Mouse (Mus musculus) MEL (cell line): ENCODE results near the gene Fam178b. TPM values are rescaled to one million over a fixed set of nuclear protein-coding genes. Genes with fewer than 3 reads are reported as not detected.

Experiments
- DNase-seq: peaks from one replicate; pipeline ENCODE4 v3.0.0; 2011; ENCODE audit warnings: low read depth, low spot score
- H3K27ac ChIP-seq: 2 replicates; pipeline ENCODE4 v1.5.1; 2012; ENCODE audit warnings: low read depth, mild to moderate bottlenecking, control low read depth, low read length, moderate library complexity; ENCODE audit not compliant: control insufficient read depth
- H3K27me3 ChIP-seq, 2 experiments: fragments of 150-350 bp in 1 of 2; sonication (generic) in 1 of 2; 2 replicates each; pipeline ENCODE4 v1.6.1; 2012; ENCODE audit warnings: low read length in 2 of 2, mild to moderate bottlenecking in 2 of 2, improper control_type of control experiment in 1 of 2, moderate library complexity in 1 of 2; ENCODE audit not compliant: insufficient read depth in 2 of 2, control insufficient read depth in 1 of 2
- H3K36me3 ChIP-seq, 2 experiments: 2 replicates each; pipeline ENCODE4 v1.6.1; 2012 to 2014; ENCODE audit warnings: low read length in 2 of 2, improper control_type of control experiment in 1 of 2, inconsistent platforms in 1 of 2, mild to moderate bottlenecking in 1 of 2; ENCODE audit not compliant: insufficient read depth in 2 of 2, control insufficient read depth in 1 of 2
- H3K4me1 ChIP-seq, 2 experiments: fragments of 150-350 bp in 1 of 2; sonication (generic) in 1 of 2; 2 replicates each; pipeline ENCODE4 v1.6.1; 2012; ENCODE audit warnings: low read length in 2 of 2, improper control_type of control experiment in 1 of 2, mild to moderate bottlenecking in 1 of 2; ENCODE audit not compliant: insufficient read depth in 2 of 2, control insufficient read depth in 1 of 2
- H3K4me3 ChIP-seq, 2 experiments: fragments of 150-350 bp in 1 of 2; sonication (generic) in 1 of 2; 2 replicates each; pipeline ENCODE4 v1.5.1; 2012; ENCODE audit warnings: low read depth in 2 of 2, low read length in 2 of 2, mild to moderate bottlenecking in 2 of 2, moderate library complexity in 2 of 2, control low read depth in 1 of 2, improper control_type of control experiment in 1 of 2; ENCODE audit not compliant: control insufficient read depth in 1 of 2, insufficient read depth in 1 of 2
- H3K79me2 ChIP-seq: 2 replicates; pipeline ENCODE4 v1.6.1; 2012; ENCODE audit warnings: mild to moderate bottlenecking, low read length, moderate library complexity; ENCODE audit not compliant: control insufficient read depth, poor library complexity, insufficient read depth
- H3K9ac ChIP-seq: 2 replicates; pipeline ENCODE4 v1.6.1; 2012; ENCODE audit warnings: low read depth, mild to moderate bottlenecking, control low read depth, low read length, moderate library complexity; ENCODE audit not compliant: control insufficient read depth, poor library complexity, severe bottlenecking
- H3K9me3 ChIP-seq: fragments of 150-350 bp; sonication (generic); replicated peaks from 2 replicates; pipeline ENCODE4 v1.6.1; 2012; ENCODE audit warnings: mild to moderate bottlenecking, low read length, improper control_type of control experiment, moderate library complexity; ENCODE audit not compliant: insufficient read depth
- BHLHE40 ChIP-seq: IDR thresholded peaks from 2 replicates; pipeline ENCODE4 v1.6.1; 2012; ENCODE audit warnings: low read depth, mild to moderate bottlenecking, inconsistent platforms, low read length, improper control_type of control experiment, borderline replicate concordance
- CHD2 ChIP-seq: IDR thresholded peaks from 2 replicates; pipeline ENCODE4 v1.6.1; 2011; ENCODE audit warnings: low read length, improper control_type of control experiment
- CTCF ChIP-seq, 3 experiments: IDR thresholded peaks in 2 of 3; conservative IDR thresholded peaks in 1 of 3; 2 replicates each; pipeline ENCODE4 v1.5.1; 2011 to 2012; ENCODE audit warnings: low read length in 3 of 3, low read depth in 2 of 3, mild to moderate bottlenecking in 2 of 3, improper control_type of control experiment in 1 of 3, inconsistent platforms in 1 of 3, mixed read lengths in 1 of 3, moderate library complexity in 1 of 3; ENCODE audit not compliant: control insufficient read depth in 1 of 3, insufficient read depth in 1 of 3, poor library complexity in 1 of 3, severe bottlenecking in 1 of 3
- E2F4 ChIP-seq: IDR thresholded peaks from 2 replicates; pipeline ENCODE4 v1.6.1; 2011; ENCODE audit warnings: low read depth, low read length, improper control_type of control experiment, borderline replicate concordance
- EP300 ChIP-seq, 2 experiments: IDR thresholded peaks; 2 replicates each; pipeline ENCODE4 v1.6.1; 2011; ENCODE audit warnings: improper control_type of control experiment in 2 of 2, low read length in 2 of 2, low read depth in 1 of 2, mild to moderate bottlenecking in 1 of 2
- GABPA ChIP-seq: IDR thresholded peaks from 2 replicates; pipeline ENCODE4 v1.6.1; 2012; ENCODE audit warnings: low read depth, mild to moderate bottlenecking, inconsistent platforms, low read length, improper control_type of control experiment, moderate library complexity
- GATA1 ChIP-seq: IDR thresholded peaks from 2 replicates; pipeline ENCODE4 v1.6.1; 2011; ENCODE audit warnings: low read depth, low read length, improper control_type of control experiment
- HCFC1 ChIP-seq: IDR thresholded peaks from 2 replicates; pipeline ENCODE4 v1.6.1; 2012; ENCODE audit warnings: low read depth, mild to moderate bottlenecking, inconsistent platforms, low read length, improper control_type of control experiment, moderate library complexity
- MAFK ChIP-seq: IDR thresholded peaks from 2 replicates; pipeline ENCODE4 v1.6.1; 2011; ENCODE audit warnings: low read depth, mild to moderate bottlenecking, low read length, improper control_type of control experiment, borderline replicate concordance
- MAX ChIP-seq: IDR thresholded peaks from 2 replicates; pipeline ENCODE4 v1.6.1; 2011; ENCODE audit warnings: low read length, improper control_type of control experiment
- MAZ ChIP-seq: IDR thresholded peaks from 2 replicates; pipeline ENCODE4 v1.6.1; 2012; ENCODE audit warnings: low read depth, mild to moderate bottlenecking, inconsistent platforms, low read length, improper control_type of control experiment
- MEF2A ChIP-seq: IDR thresholded peaks from 2 replicates; pipeline ENCODE4 v1.6.1; 2014; ENCODE audit warnings: low read depth, mild to moderate bottlenecking, inconsistent platforms, low read length, improper control_type of control experiment; ENCODE audit not compliant: poor library complexity, insufficient replicate concordance, severe bottlenecking; ENCODE audit errors: extremely low read depth
- MXI1 ChIP-seq: IDR thresholded peaks from 2 replicates; pipeline ENCODE4 v1.6.1; 2011; ENCODE audit warnings: mild to moderate bottlenecking, low read depth, low read length, improper control_type of control experiment
- MYC ChIP-seq: IDR thresholded peaks from 2 replicates; pipeline ENCODE4 v1.6.1; 2011; ENCODE audit warnings: low read depth, mild to moderate bottlenecking, low read length, improper control_type of control experiment, moderate library complexity
- NELFE ChIP-seq: IDR thresholded peaks from 2 replicates; pipeline ENCODE4 v1.6.1; 2011; ENCODE audit warnings: low read depth, low read length, improper control_type of control experiment
- NRF1 ChIP-seq: IDR thresholded peaks from 2 replicates; pipeline ENCODE4 v1.6.1; 2014; ENCODE audit warnings: low read depth, mild to moderate bottlenecking, inconsistent platforms, low read length, improper control_type of control experiment, moderate library complexity; ENCODE audit not compliant: poor library complexity, insufficient read depth, severe bottlenecking
- POLR2A ChIP-seq, 2 experiments: IDR thresholded peaks; 2 replicates each; pipeline ENCODE4 v1.6.1; 2011 to 2012; ENCODE audit warnings: low read length in 2 of 2, mild to moderate bottlenecking in 2 of 2, control low read depth in 1 of 2, improper control_type of control experiment in 1 of 2, low read depth in 1 of 2, moderate library complexity in 1 of 2; ENCODE audit not compliant: control insufficient read depth in 1 of 2, insufficient read depth in 1 of 2, poor library complexity in 1 of 2
- POLR2AphosphoS2 ChIP-seq: IDR thresholded peaks from 2 replicates; pipeline ENCODE4 v1.6.1; 2011; ENCODE audit warnings: low read length, improper control_type of control experiment
- POLR2AphosphoS5 ChIP-seq: IDR thresholded peaks from 2 replicates; pipeline ENCODE4 v1.6.1; 2012; ENCODE audit warnings: low read depth, borderline replicate concordance, mild to moderate bottlenecking, inconsistent platforms, low read length, moderate library complexity, mixed read lengths
- RAD21 ChIP-seq: IDR thresholded peaks from 2 replicates; pipeline ENCODE4 v1.6.1; 2011; ENCODE audit warnings: mild to moderate bottlenecking, low read depth, low read length, improper control_type of control experiment
- SIN3A ChIP-seq: IDR thresholded peaks from 2 replicates; pipeline ENCODE4 v1.6.1; 2012; ENCODE audit warnings: low read length, improper control_type of control experiment, inconsistent platforms
- SMC3 ChIP-seq: IDR thresholded peaks from 2 replicates; pipeline ENCODE4 v1.6.1; 2011; ENCODE audit warnings: low read depth, low read length, improper control_type of control experiment
- TAL1 ChIP-seq: IDR thresholded peaks from 2 replicates; pipeline ENCODE4 v1.6.1; 2012; ENCODE audit warnings: mild to moderate bottlenecking, inconsistent platforms, low read length, moderate library complexity, mixed read lengths
- TBP ChIP-seq: IDR thresholded peaks from 2 replicates; pipeline ENCODE4 v1.8.0; 2011; ENCODE audit warnings: low read depth, low read length, improper control_type of control experiment
- TCF12 ChIP-seq: IDR thresholded peaks from 2 replicates; pipeline ENCODE4 v1.6.1; 2014; ENCODE audit warnings: low read depth, mild to moderate bottlenecking, inconsistent platforms, low read length, improper control_type of control experiment, moderate library complexity
- UBTF ChIP-seq: IDR thresholded peaks from 2 replicates; pipeline ENCODE4 v1.6.1; 2012; ENCODE audit warnings: low read depth, mild to moderate bottlenecking, inconsistent platforms, low read length, improper control_type of control experiment, moderate library complexity, borderline replicate concordance; ENCODE audit not compliant: insufficient read depth
- USF1 ChIP-seq: IDR thresholded peaks from 2 replicates; pipeline ENCODE4 v1.6.1; 2014; ENCODE audit warnings: low read depth, mild to moderate bottlenecking, inconsistent platforms, low read length, improper control_type of control experiment, moderate library complexity
- USF2 ChIP-seq, 2 experiments: IDR thresholded peaks; 2 replicates each; pipeline ENCODE4 v1.6.1; 2011 to 2012; ENCODE audit warnings: improper control_type of control experiment in 2 of 2, low read length in 2 of 2, borderline replicate concordance in 1 of 2, inconsistent platforms in 1 of 2, low read depth in 1 of 2, mild to moderate bottlenecking in 1 of 2; ENCODE audit not compliant: insufficient read depth in 1 of 2
- ZC3H11A ChIP-seq: IDR thresholded peaks from 2 replicates; pipeline ENCODE4 v1.6.1; 2012; ENCODE audit warnings: low read depth, mild to moderate bottlenecking, inconsistent platforms, low read length, improper control_type of control experiment
- ZKSCAN1 ChIP-seq: IDR thresholded peaks from 2 replicates; pipeline ENCODE4 v1.6.1; 2012; ENCODE audit warnings: low read depth, mild to moderate bottlenecking, inconsistent platforms, low read length, improper control_type of control experiment, moderate library complexity
- ZMIZ1 ChIP-seq: IDR thresholded peaks from 2 replicates; pipeline ENCODE4 v1.6.1; 2012; ENCODE audit warnings: low read depth, mild to moderate bottlenecking, inconsistent platforms, low read length, improper control_type of control experiment, moderate library complexity
- polyA plus RNA-seq, 2 experiments: library from polyadenylated mRNA; stranded (reverse) in 1 of 2; unstranded in 1 of 2; fragments of >175 nt in 1 of 2; fragments of >200 nt in 1 of 2; gene quantifications; 2 replicates each; pipeline versions ENCODE4 v1.2.1 to v1.2.4; 2012; ENCODE audit warnings: low replicate concordance in 2 of 2, low read depth in 1 of 2; ENCODE audit not compliant: insufficient read length in 2 of 2, insufficient read depth in 1 of 2, missing spikeins in 1 of 2
- total RNA-seq: library from RNA; depleted of rRNA; stranded (reverse); fragments of 300-350 nt; gene quantifications from 2 replicates; pipeline ENCODE4 v1.2.3, GENCODE M21; 2012

The Fam178b gene
- total and polyA plus RNA-seq, 3 experiments: 0.19 to 0.29 TPM; not detected in 1

DNA sequence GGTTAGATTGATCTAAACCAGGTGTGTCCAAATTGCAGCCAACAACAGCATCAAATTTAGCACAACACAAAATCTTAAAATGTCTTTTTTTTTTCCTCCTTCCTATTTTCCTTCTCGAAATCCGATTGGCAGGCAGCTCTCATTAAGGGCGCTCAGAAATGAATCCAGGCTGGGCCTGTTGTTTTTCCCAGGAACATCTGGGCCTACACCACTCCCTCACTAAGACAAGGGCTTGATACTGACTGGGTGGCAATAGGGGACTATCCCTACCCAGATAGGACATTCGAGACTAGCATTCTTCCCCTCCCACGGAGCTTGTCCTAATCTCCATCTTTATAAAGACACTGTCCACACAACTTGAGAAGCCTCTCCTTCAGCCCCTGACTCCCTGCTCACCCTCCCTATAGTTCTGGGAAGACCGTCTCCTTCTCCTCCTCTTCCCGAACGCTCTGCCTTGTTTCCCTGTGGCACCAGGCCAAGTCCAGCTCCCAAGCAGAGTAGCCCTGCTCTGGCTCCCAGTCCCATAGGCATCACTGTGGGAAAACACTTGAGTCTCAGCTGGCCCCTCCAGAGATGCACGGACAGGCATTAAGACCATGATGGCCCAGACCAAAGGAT lies 134.9 kb downstream of the Fam178b start:
- no peak overlapping the region for H3K4me3 ChIP-seq
- no peaks in the 10 kb centered on the region for H3K9me3 ChIP-seq

DNA sequence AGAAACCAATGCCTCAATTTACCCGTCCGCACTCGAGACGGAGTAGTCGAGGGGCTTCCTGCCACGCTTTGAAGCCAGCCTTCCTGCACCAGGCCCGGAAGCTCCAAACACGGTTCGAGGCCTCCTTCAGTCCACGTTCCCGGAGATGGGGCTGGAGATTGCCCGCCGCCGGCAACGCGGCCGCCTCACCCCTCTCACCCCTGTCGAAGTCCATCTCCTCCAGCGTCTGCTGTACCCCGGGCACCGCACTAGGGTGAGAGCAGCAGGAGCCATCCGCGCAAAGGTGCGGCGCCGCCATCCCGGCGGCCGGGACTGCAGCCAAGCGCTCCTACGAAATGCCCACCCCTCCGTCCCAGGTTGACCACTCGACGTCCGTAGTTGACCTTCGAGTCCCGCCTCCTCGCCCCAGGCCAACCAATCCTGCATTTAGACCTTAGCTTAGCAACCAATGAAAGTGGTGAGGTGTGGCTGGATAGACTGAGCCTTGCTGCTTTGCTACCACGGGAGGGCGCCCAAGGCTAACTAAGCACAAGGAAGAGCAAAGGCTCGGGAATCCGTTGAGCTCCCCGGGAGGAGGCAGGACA lies 136.0 kb downstream of the Fam178b start, which contains the start of gene Ankrd39:
Ankrd39 (minus strand) TSS at position 558 of the 584 bp plus-strand sequence.
- Histone ChIP-seq H3K27me3 (no peaks in the 10 kb centered on the region), H3K9ac (peak within 1 kb of the TSS; percentile 77), H3K27ac (peak within 1 kb of the TSS; percentile 13), H3K4me1 (peaks cover 0 to 3% of the 10 kb centered on the region in 2 experiments; a peak in 3 of 4 replicates), H3K36me3 (no peaks in the 10 kb centered on the region), H3K4me3 (peak within 1 kb of the TSS; percentile 69 to 75), H3K79me2 (peaks cover 4% of the 10 kb centered on the region), H3K9me3 (no peaks in the 10 kb centered on the region)
- peak; percentile 99 for DNase-seq
- TF ChIP-seq SMC3 (peak; percentile 94), EP300 (IDR thresholded peaks at IDR 0.05; ENCODE audit: low read depth in 1 of 2, low read length in 2 of 2) (peak in 1 of 2 experiments; percentile 11; a peak in 1 of 4 replicates), E2F4 (no peak), NRF1 (peak; percentile 23; the same call in 1 of the 2 replicates), MAX (peak; percentile 63), TBP (peak; percentile 22; the same call in 1 of the 2 replicates), USF1 (no peak), POLR2A (IDR thresholded peaks at IDR 0.05; ENCODE audit: control insufficient read depth in 1 of 2, insufficient read depth in 1 of 2, low read depth in 1 of 2, low read length in 2 of 2, poor library complexity in 1 of 2) (peak; percentile 82 to 88), HCFC1 (peak; percentile 56; the same call in 1 of the 2 replicates), BHLHE40 (no peak), NELFE (peak; percentile 73), TAL1 (no peak), CTCF (IDR thresholded peaks at IDR 0.05 in 2 of 3, conservative IDR thresholded peaks at IDR 0.05 in 1 of 3; ENCODE audit: control insufficient read depth in 1 of 3, insufficient read depth in 1 of 3, low read depth in 2 of 3, low read length in 3 of 3, poor library complexity in 1 of 3, severe bottlenecking in 1 of 3) (peak; percentile 96 to 99 (median 96)), UBTF (no peak), MAZ (peak; percentile 68; the same call in 1 of the 2 replicates), GATA1 (no peak), CHD2 (peak; percentile 77), ZC3H11A (peak; percentile 94), ZKSCAN1 (no peak), MEF2A (no peak), GABPA (no peak), POLR2AphosphoS2 (peak; percentile 68; the same call in 1 of the 2 replicates), SIN3A (peak; percentile 72), RAD21 (peak; percentile 100), MYC (peak; percentile 9)

More for the DNA sequence above, 134.9 kb downstream of the Fam178b start:
- H3K27ac ChIP-seq: no peak overlapping the region
- DNase-seq: no peak
- H3K27me3 ChIP-seq: no peaks in the 10 kb centered on the region
- peaks cover 4% of the 10 kb centered on the region for H3K79me2 ChIP-seq
- H3K4me1 ChIP-seq: peaks cover 0 to 3% of the 10 kb centered on the region in 2 experiments; a peak in 3 of 4 replicates
- H3K36me3 ChIP-seq: no peaks in the 10 kb centered on the region
- no peak overlapping the region for H3K9ac ChIP-seq
- no peak for TF ChIP-seq TAL1
- no peak for TF ChIP-seq USF1
- no peak for TF ChIP-seq TCF12
- TF ChIP-seq POLR2AphosphoS5: no peak
- no peak for TF ChIP-seq MAX
- no peak for TF ChIP-seq NRF1
- no peak for TF ChIP-seq USF2 (IDR thresholded peaks at IDR 0.05; ENCODE audit: borderline replicate concordance in 1 of 2, insufficient read depth in 1 of 2, low read depth in 1 of 2, low read length in 2 of 2)
- TF ChIP-seq SMC3: no peak
- no peak for TF ChIP-seq E2F4
- no peak for TF ChIP-seq MAFK
- TF ChIP-seq RAD21: no peak
- no peak for TF ChIP-seq GATA1
- no peak for TF ChIP-seq MXI1
- no peak for TF ChIP-seq ZKSCAN1
- TF ChIP-seq ZMIZ1: no peak
